Mouse (Mus musculus): ENCODE data around the gene Zfp950. TPM values are rescaled to one million over a fixed set of nuclear protein-coding genes. Genes with fewer than 3 reads are reported as not detected.
A peak's percentile ranks its signal among the peaks of the same experiment; 100 is the strongest.

Zfp950 gene
- polyA plus RNA-seq, 1 experiment: 0.15 TPM

- peak overlapping the region; percentile 28 for H3K4me3 ChIP-seq (replicated peaks)
- H3K27me3 ChIP-seq (replicated peaks): no peaks in the 10 kb centered on the region
- no peaks in the 10 kb centered on the region for H3K9me3 ChIP-seq
- peaks cover 8% of the 10 kb centered on the region for H3K4me1 ChIP-seq
- TF ChIP-seq GATA1 (IDR thresholded peaks at IDR 0.05; ENCODE audit: borderline replicate concordance, low read length): no peak
- no peak for TF ChIP-seq FLI1 (IDR thresholded peaks at IDR 0.05; ENCODE audit: low read length)
- peaks cover 11% of the 10 kb centered on the region for H3K36me3 ChIP-seq (replicated peaks; ENCODE audit: low read length)
Observed at GRCm38 (mm10) chr19:61097764-61098163, 42.9 kb downstream of the Zfp950 start.

- H3K4me3 ChIP-seq (replicated peaks): no peak overlapping the region
- peaks cover 8% of the 10 kb centered on the region for H3K4me1 ChIP-seq
- peaks cover 16% of the 10 kb centered on the region for H3K36me3 ChIP-seq (replicated peaks; ENCODE audit: low read length)
- TF ChIP-seq GATA1 (IDR thresholded peaks at IDR 0.05; ENCODE audit: borderline replicate concordance, low read length) (no peak), FLI1 (IDR thresholded peaks at IDR 0.05; ENCODE audit: low read length) (no peak)
- no peaks in the 10 kb centered on the region for H3K27me3 ChIP-seq (replicated peaks)
- no peaks in the 10 kb centered on the region for H3K9me3 ChIP-seq
Observed at GRCm38 (mm10) chr19:61096776-61097175, 43.9 kb downstream of the Zfp950 start.

- Histone ChIP-seq H3K4me1 (0 out of 2 replicates have a peak, but pooled peaks cover 5% of the 10 kb centered on the region), H3K9me3 (no peaks in the 10 kb centered on the region), H3K4me3 (replicated peaks) (no peak overlapping the region), H3K27me3 (replicated peaks) (no peaks in the 10 kb centered on the region), H3K36me3 (replicated peaks; ENCODE audit: low read length) (peaks cover 68% of the 10 kb centered on the region)
- TF ChIP-seq GATA1 (IDR thresholded peaks at IDR 0.05; ENCODE audit: borderline replicate concordance, low read length) (no peak), FLI1 (IDR thresholded peaks at IDR 0.05; ENCODE audit: low read length) (no peak)
Observed at GRCm38 (mm10) chr19:61090541-61090940, 50.1 kb downstream of the Zfp950 start.

DNA sequence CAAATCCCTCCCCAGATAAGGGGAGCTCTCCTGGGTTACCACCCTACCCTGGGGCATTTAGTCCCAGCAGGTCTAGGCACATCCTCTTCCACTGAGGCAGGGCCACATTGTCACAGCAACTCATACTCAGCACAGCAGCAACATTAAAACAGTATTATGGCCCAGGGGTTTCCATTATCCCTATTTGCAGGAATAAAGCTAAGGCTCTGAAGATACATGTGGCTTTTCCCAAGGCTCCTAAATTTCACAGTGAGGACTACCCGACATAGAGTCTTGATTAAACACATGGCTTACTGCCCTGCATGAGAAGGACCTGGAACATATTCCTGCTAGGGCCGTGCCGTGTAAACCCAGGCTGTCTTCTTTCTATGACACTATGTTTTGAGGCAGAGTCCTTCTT lies 51.6 kb downstream of the Zfp950 start:
- Histone ChIP-seq H3K36me3 (replicated peaks; ENCODE audit: low read length) (peaks cover 76% of the 10 kb centered on the region), H3K27me3 (replicated peaks) (no peaks in the 10 kb centered on the region), H3K4me1 (peaks cover 10% of the 10 kb centered on the region)

GRCm38 (mm10) chr19:61087781-61088180 lies 52.9 kb downstream of the Zfp950 start:
- H3K27me3 ChIP-seq (replicated peaks): no peaks in the 10 kb centered on the region
- no peak overlapping the region for H3K4me3 ChIP-seq (replicated peaks)
- H3K9me3 ChIP-seq: no peaks in the 10 kb centered on the region
- H3K4me1 ChIP-seq: peaks cover 19% of the 10 kb centered on the region
- peaks cover 82% of the 10 kb centered on the region for H3K36me3 ChIP-seq (replicated peaks; ENCODE audit: low read length)
- TF ChIP-seq FLI1 (IDR thresholded peaks at IDR 0.05; ENCODE audit: low read length) (no peak), GATA1 (IDR thresholded peaks at IDR 0.05; ENCODE audit: borderline replicate concordance, low read length) (no peak)

More for the DNA sequence above, 51.6 kb downstream of the Zfp950 start:
- Histone ChIP-seq H3K9me3 (no peaks in the 10 kb centered on the region), H3K4me3 (replicated peaks) (no peak overlapping the region)
- no peak for TF ChIP-seq FLI1 (IDR thresholded peaks at IDR 0.05; ENCODE audit: low read length)
- no peak for TF ChIP-seq GATA1 (IDR thresholded peaks at IDR 0.05; ENCODE audit: borderline replicate concordance, low read length)

DNA sequence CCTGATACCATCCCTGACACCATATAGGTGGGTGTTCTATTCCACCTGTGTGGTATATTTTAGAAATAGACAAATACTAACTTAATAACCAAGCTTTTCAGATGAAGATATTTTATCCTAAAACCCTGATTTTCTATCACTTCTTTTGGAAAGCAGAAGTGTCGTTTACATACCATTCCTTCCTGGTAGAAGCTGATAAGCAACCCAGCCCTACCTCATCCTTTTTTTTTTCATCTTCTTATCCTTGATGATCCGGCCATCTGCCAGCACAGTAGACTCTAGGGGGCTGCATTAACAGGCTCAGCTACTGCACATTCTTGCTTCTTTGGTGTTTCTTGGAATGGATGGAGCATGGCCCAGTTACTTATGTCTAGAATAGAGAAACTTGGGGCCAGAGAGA lies 55.4 kb downstream of the Zfp950 start:
- no peak overlapping the region for H3K4me3 ChIP-seq (replicated peaks)
- TF ChIP-seq GATA1 (IDR thresholded peaks at IDR 0.05; ENCODE audit: borderline replicate concordance, low read length): no peak
- no peak for TF ChIP-seq FLI1 (IDR thresholded peaks at IDR 0.05; ENCODE audit: low read length)
- no peaks in the 10 kb centered on the region for H3K9me3 ChIP-seq
- peaks cover 19% of the 10 kb centered on the region for H3K4me1 ChIP-seq
- no peaks in the 10 kb centered on the region for H3K27me3 ChIP-seq (replicated peaks)
- peaks cover 82% of the 10 kb centered on the region for H3K36me3 ChIP-seq (replicated peaks; ENCODE audit: low read length)

DNA sequence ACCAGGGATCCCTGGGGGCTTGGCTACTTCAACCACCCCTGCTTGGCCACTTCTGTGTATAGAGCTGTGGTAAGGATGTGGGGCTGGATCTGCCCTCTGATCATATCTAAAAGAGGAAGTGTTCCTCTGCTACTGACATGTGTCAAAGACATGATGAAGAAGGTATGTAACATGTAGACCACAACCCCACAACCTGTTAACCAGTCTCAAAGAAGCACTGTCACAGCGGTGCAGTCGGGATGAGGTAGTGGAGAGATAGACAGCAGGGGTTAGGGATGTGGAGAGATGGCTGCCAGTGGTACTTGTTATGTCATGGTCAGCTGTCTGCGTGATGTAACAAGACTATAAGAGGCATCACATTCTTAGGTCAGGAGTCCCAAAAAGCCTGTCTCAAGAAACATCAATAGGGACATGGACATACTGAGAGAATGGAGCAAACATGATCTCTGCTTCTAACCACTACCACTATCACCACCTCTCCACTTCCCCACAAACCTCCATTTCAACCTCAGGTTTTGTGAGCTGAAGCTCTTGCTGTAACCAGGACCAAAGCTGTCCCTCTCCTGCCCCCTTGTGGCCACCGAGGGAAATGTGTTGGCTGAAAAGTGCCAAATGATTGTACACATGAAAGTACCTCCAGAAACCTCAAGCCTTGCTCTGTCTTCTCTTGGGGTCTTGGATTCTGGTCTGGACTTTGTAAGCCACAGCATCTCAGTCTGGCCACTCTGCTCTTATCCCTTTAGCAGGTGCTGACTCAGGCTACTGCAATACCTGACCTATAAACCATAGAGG lies 56.3 kb downstream of the Zfp950 start:
- TF ChIP-seq FLI1 (IDR thresholded peaks at IDR 0.05; ENCODE audit: low read length) (no peak), GATA1 (IDR thresholded peaks at IDR 0.05; ENCODE audit: borderline replicate concordance, low read length) (no peak)
- Histone ChIP-seq H3K9me3 (no peaks in the 10 kb centered on the region), H3K4me1 (peaks cover 24% of the 10 kb centered on the region), H3K27me3 (replicated peaks) (no peaks in the 10 kb centered on the region), H3K4me3 (replicated peaks) (peak overlapping the region; percentile 74), H3K36me3 (replicated peaks; ENCODE audit: low read length) (peaks cover 80% of the 10 kb centered on the region)

DNA sequence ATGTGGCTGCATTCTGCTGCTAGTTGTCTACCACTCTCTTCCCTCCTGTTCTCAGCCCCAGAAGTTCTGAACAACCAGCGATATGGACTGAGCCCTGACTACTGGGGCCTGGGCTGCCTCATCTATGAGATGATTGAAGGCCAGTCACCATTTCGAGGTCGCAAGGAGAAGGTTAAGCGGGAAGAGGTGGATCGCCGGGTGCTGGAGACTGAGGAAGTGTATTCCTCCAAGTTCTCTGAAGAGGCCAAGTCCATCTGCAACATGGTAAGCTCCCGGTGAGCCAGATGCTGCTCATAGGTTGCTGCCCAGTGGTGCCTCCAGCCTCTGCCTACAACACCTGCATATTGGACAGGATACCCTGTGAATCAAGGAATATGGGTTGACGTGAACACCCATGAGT lies 57.6 kb downstream of the Zfp950 start:
- no peak for TF ChIP-seq GATA1 (IDR thresholded peaks at IDR 0.05; ENCODE audit: borderline replicate concordance, low read length)
- no peak for TF ChIP-seq FLI1 (IDR thresholded peaks at IDR 0.05; ENCODE audit: low read length)
- no peaks in the 10 kb centered on the region for H3K9me3 ChIP-seq
- peaks cover 79% of the 10 kb centered on the region for H3K36me3 ChIP-seq (replicated peaks; ENCODE audit: low read length)
- H3K4me1 ChIP-seq: peaks cover 37% of the 10 kb centered on the region
- no peaks in the 10 kb centered on the region for H3K27me3 ChIP-seq (replicated peaks)
- H3K4me3 ChIP-seq (replicated peaks): no peak overlapping the region

GRCm38 (mm10) chr19:61080251-61080749 lies 60.3 kb downstream of the Zfp950 start:
- H3K36me3 ChIP-seq (replicated peaks; ENCODE audit: low read length): peaks cover 75% of the 10 kb centered on the region
- H3K4me3 ChIP-seq (replicated peaks): no peak overlapping the region
- peaks cover 37% of the 10 kb centered on the region for H3K4me1 ChIP-seq
- TF ChIP-seq GATA1 (IDR thresholded peaks at IDR 0.05; ENCODE audit: borderline replicate concordance, low read length) (no peak), FLI1 (IDR thresholded peaks at IDR 0.05; ENCODE audit: low read length) (no peak)
- peaks cover under 1% of the 10 kb centered on the region for H3K27me3 ChIP-seq (replicated peaks)
- H3K9me3 ChIP-seq: no peaks in the 10 kb centered on the region

DNA sequence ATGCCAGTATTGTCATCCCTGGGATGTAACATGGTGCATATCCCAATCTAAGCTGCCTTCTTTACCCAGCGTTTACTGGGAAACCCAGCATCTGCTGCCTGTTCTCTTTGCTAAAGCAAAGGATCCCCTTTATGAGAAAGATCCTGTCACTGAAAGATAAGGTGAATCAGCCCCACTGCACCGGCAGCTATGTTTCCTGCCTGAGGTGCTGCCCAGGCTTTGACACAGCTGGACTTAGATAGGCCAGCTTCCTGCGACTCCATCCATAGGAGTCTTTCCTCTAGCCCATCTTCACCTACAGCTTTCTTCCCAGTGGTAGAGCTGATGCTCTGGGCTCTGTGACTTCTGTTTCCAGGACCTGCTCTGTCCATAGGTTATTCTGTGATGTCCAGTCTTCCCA lies 62.0 kb downstream of the Zfp950 start:
- Histone ChIP-seq H3K36me3 (replicated peaks; ENCODE audit: low read length) (peaks cover 68% of the 10 kb centered on the region), H3K4me3 (replicated peaks) (no peak overlapping the region), H3K9me3 (no peaks in the 10 kb centered on the region), H3K27me3 (replicated peaks) (peaks cover 2% of the 10 kb centered on the region), H3K4me1 (peaks cover 24% of the 10 kb centered on the region)
- TF ChIP-seq GATA1 (IDR thresholded peaks at IDR 0.05; ENCODE audit: borderline replicate concordance, low read length) (no peak), FLI1 (IDR thresholded peaks at IDR 0.05; ENCODE audit: low read length) (no peak)
